Mouse (Mus musculus): Measurements from ENCODE around the gene Kif5a. TPM values are rescaled to one million over a fixed set of nuclear protein-coding genes. Genes with fewer than 3 reads are reported as not detected.

The Kif5a gene
- polyA plus RNA-seq, 1 experiment = 3.7 TPM

DNA sequence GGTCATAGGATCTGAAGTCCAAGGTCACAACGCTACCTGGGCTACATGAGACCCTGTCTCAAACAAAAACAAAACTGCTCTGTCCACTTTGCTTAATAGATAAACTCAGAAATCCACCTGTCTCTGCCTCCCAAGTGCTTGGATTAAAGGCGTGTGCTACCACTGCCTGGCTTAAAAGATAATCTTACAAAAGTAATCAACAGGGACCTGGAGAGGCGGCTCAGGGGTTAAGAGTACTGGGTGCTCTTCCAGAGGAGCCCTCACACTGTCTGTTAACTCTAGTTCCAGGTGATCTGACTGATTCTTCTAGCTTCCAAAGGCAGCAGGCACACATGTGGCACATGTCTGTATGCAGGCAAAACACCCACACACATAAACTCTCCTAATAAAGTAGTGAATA, 60.0 kb downstream of the Kif5a start:
- no peaks in the 10 kb centered on the region for H3K27me3 ChIP-seq (replicated peaks; ENCODE audit: control insufficient read depth, insufficient read depth, low read length)
- H3K4me3 ChIP-seq (ENCODE audit: insufficient read depth, low read depth, low read length) = no peak overlapping the region
- DNase-seq = no peak
- no peak overlapping the region for H3K27ac ChIP-seq (ENCODE audit: insufficient read depth, low read depth, low read length)
- H3K4me1 ChIP-seq (ENCODE audit: control insufficient read depth, insufficient read depth, low read length) = peaks cover 5% of the 10 kb centered on the region; the same call in 1 of the 2 replicates
- peaks cover 3% of the 10 kb centered on the region for H3K36me3 ChIP-seq (ENCODE audit: control insufficient read depth, insufficient read depth, low read length)
- no peak for TF ChIP-seq CTCF (conservative IDR thresholded peaks at IDR 0.05; ENCODE audit: insufficient read depth, insufficient read length, low read depth, low read length)
- TF ChIP-seq POLR2A (IDR thresholded peaks at IDR 0.05; ENCODE audit: low read depth, low read length) = no peak
- WGBS = 88% methylated on average over 3 of the region's 3 CpGs

DNA sequence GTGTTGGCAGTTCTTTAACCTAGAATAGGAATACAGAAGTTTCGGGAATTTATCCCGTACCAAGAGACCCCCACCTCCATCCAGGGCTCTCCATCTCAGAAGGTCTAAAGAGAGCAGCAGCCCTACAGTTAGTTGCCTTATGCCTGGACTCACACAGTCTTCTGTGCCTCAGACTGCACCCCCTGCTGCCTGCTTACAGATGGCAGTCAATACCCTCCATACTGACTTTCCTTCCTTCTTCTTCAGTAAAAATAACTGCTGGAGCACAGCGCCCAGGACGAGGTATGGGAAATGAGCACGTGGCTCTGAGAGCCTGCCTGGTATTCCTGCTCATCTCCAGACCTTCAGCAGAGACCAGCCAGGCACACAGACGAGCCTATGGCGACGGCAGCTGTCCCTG, 62.9 kb downstream of the Kif5a start:
- Histone ChIP-seq H3K27me3 (replicated peaks; ENCODE audit: control insufficient read depth, insufficient read depth, low read length) (no peaks in the 10 kb centered on the region), H3K4me1 (ENCODE audit: control insufficient read depth, insufficient read depth, low read length) (peaks cover 9% of the 10 kb centered on the region; the same call in 1 of the 2 replicates), H3K4me3 (ENCODE audit: insufficient read depth, low read depth, low read length) (no peak overlapping the region), H3K36me3 (ENCODE audit: control insufficient read depth, insufficient read depth, low read length) (peaks cover 3% of the 10 kb centered on the region), H3K27ac (ENCODE audit: insufficient read depth, low read depth, low read length) (no peak overlapping the region)
- DNase-seq = no peak
- 85% methylated on average over 8 of the region's 8 CpGs for WGBS
- TF ChIP-seq POLR2A (IDR thresholded peaks at IDR 0.05; ENCODE audit: low read depth, low read length) = no peak
- TF ChIP-seq CTCF (conservative IDR thresholded peaks at IDR 0.05; ENCODE audit: insufficient read depth, insufficient read length, low read depth, low read length) = no peak

DNA sequence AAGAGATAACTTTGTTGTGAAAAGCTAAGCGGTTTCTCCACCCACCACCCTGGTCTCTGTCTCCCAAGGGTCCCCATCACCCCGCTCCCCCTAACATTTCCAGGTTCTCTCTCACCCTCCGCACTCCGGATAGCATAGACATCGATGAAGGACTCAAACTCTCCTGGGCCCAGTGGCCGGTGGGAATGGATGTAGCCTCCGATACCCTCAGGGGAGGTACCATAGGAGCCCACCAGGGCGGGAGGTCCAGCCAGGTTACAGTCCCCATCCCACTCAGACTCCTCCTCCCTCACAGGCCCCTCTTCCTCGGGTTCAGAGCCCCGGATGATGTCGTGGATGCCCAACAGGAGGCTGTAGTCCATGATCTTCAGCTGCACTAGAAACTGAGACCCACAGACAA, 63.7 kb downstream of the Kif5a start:
- DNase-seq = no peak
- no peak overlapping the region for H3K4me3 ChIP-seq (ENCODE audit: insufficient read depth, low read depth, low read length)
- peaks cover 3% of the 10 kb centered on the region for H3K36me3 ChIP-seq (ENCODE audit: control insufficient read depth, insufficient read depth, low read length)
- peaks cover 15% of the 10 kb centered on the region for H3K4me1 ChIP-seq (ENCODE audit: control insufficient read depth, insufficient read depth, low read length)
- no peak overlapping the region for H3K27ac ChIP-seq (ENCODE audit: insufficient read depth, low read depth, low read length)
- TF ChIP-seq POLR2A (IDR thresholded peaks at IDR 0.05; ENCODE audit: low read depth, low read length) (no peak), CTCF (conservative IDR thresholded peaks at IDR 0.05; ENCODE audit: insufficient read depth, insufficient read length, low read depth, low read length) (no peak)
- 77% methylated on average over 11 of the region's 11 CpGs for WGBS
- H3K27me3 ChIP-seq (replicated peaks; ENCODE audit: control insufficient read depth, insufficient read depth, low read length) = no peaks in the 10 kb centered on the region

DNA sequence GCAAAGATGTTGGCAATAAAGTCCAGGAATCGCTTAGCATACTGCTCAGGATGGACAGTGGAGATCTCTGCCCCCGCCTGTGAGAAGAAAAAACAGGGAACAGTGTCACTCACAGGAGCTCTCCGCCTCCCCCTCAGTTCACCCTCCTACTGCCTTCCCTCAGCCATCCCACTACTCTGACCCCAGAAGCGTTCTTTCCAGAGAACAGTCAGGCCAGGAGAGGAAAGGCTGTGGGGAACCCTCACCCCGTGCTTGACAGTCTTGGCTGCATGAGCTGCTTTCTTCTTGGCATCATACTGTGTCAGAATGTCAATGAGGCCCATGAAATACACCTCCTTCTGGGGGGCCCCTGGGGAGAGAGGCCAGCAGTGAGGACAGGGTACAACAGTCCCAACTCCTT, 64.1 kb downstream of the Kif5a start:
- no peak overlapping the region for H3K4me3 ChIP-seq (ENCODE audit: insufficient read depth, low read depth, low read length)
- peaks cover 3% of the 10 kb centered on the region for H3K36me3 ChIP-seq (ENCODE audit: control insufficient read depth, insufficient read depth, low read length)
- no peak for DNase-seq
- H3K27me3 ChIP-seq (replicated peaks; ENCODE audit: control insufficient read depth, insufficient read depth, low read length) = no peaks in the 10 kb centered on the region
- H3K4me1 ChIP-seq (ENCODE audit: control insufficient read depth, insufficient read depth, low read length) = peaks cover 18% of the 10 kb centered on the region
- TF ChIP-seq POLR2A (IDR thresholded peaks at IDR 0.05; ENCODE audit: low read depth, low read length) (no peak), CTCF (conservative IDR thresholded peaks at IDR 0.05; ENCODE audit: insufficient read depth, insufficient read length, low read depth, low read length) (no peak)
- H3K27ac ChIP-seq (ENCODE audit: insufficient read depth, low read depth, low read length) = no peak overlapping the region
- WGBS = 63% methylated on average over 5 of the region's 5 CpGs

DNA sequence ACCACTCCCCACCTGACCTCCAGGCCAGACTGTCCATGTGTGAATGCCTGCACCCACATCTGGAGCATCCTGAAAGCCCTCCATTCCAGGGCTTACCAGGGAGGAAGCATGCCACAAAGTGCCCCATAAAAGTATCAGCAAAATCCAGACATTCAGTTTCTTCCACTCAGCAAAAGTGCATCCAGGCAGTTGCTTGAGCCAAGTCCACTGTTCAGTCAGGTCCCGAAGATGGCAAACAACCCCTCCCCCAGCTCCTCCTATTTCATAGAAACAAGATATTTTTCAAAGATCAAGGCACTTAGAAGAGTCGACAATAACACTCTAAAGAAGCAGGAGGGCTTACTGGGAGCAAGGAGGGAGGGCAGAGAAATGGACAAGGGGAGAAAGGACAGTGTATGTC, 64.7 kb downstream of the Kif5a start:
- no peak overlapping the region for H3K4me3 ChIP-seq (ENCODE audit: insufficient read depth, low read depth, low read length)
- H3K27me3 ChIP-seq (replicated peaks; ENCODE audit: control insufficient read depth, insufficient read depth, low read length) = no peaks in the 10 kb centered on the region
- H3K27ac ChIP-seq (ENCODE audit: insufficient read depth, low read depth, low read length) = no peak overlapping the region
- peaks cover 18% of the 10 kb centered on the region for H3K4me1 ChIP-seq (ENCODE audit: control insufficient read depth, insufficient read depth, low read length)
- DNase-seq = peak; percentile 62
- no peaks in the 10 kb centered on the region; the same call in 1 of the 2 replicates for H3K36me3 ChIP-seq (ENCODE audit: control insufficient read depth, insufficient read depth, low read length)
- 20% methylated on average over 2 of the region's 2 CpGs for WGBS
- TF ChIP-seq CTCF (conservative IDR thresholded peaks at IDR 0.05; ENCODE audit: insufficient read depth, insufficient read length, low read depth, low read length) (no peak), POLR2A (IDR thresholded peaks at IDR 0.05; ENCODE audit: low read depth, low read length) (no peak)

DNA sequence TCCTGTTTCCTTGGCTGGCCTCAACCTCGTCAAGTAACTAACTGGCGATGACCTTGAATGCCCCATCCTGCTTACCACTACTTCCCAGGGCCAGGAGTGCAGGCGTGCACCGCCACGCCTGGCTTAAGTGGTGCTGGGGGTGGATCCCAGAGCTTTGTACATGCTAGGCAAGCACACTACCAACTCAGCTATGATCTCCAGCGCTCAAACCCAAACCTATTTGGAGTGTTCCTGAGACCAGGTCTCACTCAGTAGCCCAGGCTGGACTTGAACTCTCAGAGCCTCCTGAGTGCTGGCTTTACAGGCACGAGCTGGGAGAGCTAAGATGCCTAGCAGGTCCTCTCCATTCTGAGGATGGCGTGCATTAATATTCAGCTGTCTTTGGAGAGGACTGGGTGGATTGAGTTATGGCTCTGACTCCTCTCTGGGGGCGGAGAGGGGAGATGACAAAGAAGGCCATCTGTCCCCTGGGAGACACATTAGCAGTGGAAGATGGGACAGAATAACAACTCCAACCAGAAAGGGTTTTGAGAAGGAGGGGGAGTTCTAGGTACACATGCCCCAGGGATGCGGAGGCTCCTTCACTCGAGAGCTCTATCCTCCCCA, 65.5 kb downstream of the Kif5a start:
- peaks cover 18% of the 10 kb centered on the region for H3K4me1 ChIP-seq (ENCODE audit: control insufficient read depth, insufficient read depth, low read length)
- 60% methylated on average over 11 of the region's 11 CpGs for WGBS
- no peaks in the 10 kb centered on the region; the same call in 1 of the 2 replicates for H3K36me3 ChIP-seq (ENCODE audit: control insufficient read depth, insufficient read depth, low read length)
- peak; percentile 19 for DNase-seq
- H3K27ac ChIP-seq (ENCODE audit: insufficient read depth, low read depth, low read length) = 0 out of 2 replicates have a peak overlapping the region, but pooled peaks have one; percentile 11
- TF ChIP-seq CTCF (conservative IDR thresholded peaks at IDR 0.05; ENCODE audit: insufficient read depth, insufficient read length, low read depth, low read length) (no peak), POLR2A (IDR thresholded peaks at IDR 0.05; ENCODE audit: low read depth, low read length) (no peak)
- H3K27me3 ChIP-seq (replicated peaks; ENCODE audit: control insufficient read depth, insufficient read depth, low read length) = no peaks in the 10 kb centered on the region
- no peak overlapping the region for H3K4me3 ChIP-seq (ENCODE audit: insufficient read depth, low read depth, low read length)

GRCm38 (mm10) chr10:127197104-127197503, 66.0 kb downstream of the Kif5a start:
- 0 out of 2 replicates have a peak overlapping the region, but pooled peaks have one; percentile 11 for H3K27ac ChIP-seq (ENCODE audit: insufficient read depth, low read depth, low read length)
- no peaks in the 10 kb centered on the region for H3K36me3 ChIP-seq (ENCODE audit: control insufficient read depth, insufficient read depth, low read length)
- TF ChIP-seq POLR2A (IDR thresholded peaks at IDR 0.05; ENCODE audit: low read depth, low read length) (no peak), CTCF (conservative IDR thresholded peaks at IDR 0.05; ENCODE audit: insufficient read depth, insufficient read length, low read depth, low read length) (no peak)
- H3K4me1 ChIP-seq (ENCODE audit: control insufficient read depth, insufficient read depth, low read length) = peaks cover 18% of the 10 kb centered on the region
- no peak for DNase-seq
- no peak overlapping the region for H3K4me3 ChIP-seq (ENCODE audit: insufficient read depth, low read depth, low read length)
- H3K27me3 ChIP-seq (replicated peaks; ENCODE audit: control insufficient read depth, insufficient read depth, low read length) = no peaks in the 10 kb centered on the region
- WGBS = 90% methylated on average over 8 of the region's 8 CpGs
